Mouse (Mus musculus): ENCODE data around the gene Tmem177. TPM values are rescaled to one million over a fixed set of nuclear protein-coding genes. Genes with fewer than 3 reads are reported as not detected.
A peak's percentile ranks its signal among the peaks of the same experiment; 100 is the strongest.

Tmem177 gene
- polyA plus RNA-seq (2012; ENCODE audit: insufficient read depth, insufficient read length, missing spikeins): 10.0 and 10.7 TPM in 2 replicates

DNA sequence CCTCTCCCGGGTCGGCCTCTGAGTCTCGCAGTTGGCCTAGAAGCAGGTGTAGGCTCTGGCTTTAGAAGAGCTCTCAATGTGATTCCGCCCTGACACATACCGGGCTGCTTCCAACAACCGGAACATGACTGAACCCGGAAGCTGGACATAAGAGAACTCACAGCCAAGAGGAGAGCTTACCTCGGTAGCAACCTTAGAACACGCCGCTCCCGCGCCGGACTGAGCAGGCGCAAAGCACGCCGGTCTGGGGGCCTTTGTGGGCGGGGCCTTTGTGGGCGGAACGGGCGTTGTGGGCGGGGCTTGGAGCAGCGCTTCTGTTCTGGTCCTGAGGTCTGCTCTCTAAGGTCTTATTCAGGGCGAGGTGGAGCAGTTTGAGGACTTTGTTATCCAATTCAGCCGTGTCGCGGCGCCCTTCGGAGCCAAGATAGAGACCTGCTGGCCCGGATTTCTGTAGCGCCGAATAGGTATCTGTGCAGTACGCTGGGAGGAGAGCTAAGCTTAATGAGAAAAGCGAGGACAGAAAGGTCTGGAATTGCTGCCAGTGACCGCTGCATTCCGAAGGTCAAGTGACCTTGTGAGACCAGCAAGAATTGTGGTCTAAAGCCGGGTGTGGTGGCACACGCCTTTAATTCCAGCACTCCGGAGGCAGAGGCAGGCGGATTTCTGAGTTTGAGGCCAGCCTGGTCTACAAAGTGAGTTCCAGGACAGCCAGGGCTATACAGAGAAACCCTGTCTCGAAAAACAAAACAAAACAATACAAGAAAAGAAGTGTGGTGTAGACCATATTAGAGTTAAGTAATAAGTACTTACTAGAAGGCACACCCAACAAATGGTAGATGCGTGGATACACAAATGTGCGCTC is at the start of gene Tmem177:
Tmem177 (minus strand) TSS at position 256 of the 862 bp plus-strand sequence.
- H3K4me1 ChIP-seq (ENCODE audit: control insufficient read depth, insufficient read depth, insufficient read length, low read length): peaks cover 3% of the 10 kb centered on the region; the same call in 1 of the 2 replicates
- H3K27ac ChIP-seq (replicated peaks; ENCODE audit: low read depth, low read length): peak within 1 kb of the TSS; percentile 55
- peak within 1 kb of the TSS; percentile 89 for H3K4me3 ChIP-seq (ENCODE audit: insufficient read depth, low read depth, low read length)

DNA sequence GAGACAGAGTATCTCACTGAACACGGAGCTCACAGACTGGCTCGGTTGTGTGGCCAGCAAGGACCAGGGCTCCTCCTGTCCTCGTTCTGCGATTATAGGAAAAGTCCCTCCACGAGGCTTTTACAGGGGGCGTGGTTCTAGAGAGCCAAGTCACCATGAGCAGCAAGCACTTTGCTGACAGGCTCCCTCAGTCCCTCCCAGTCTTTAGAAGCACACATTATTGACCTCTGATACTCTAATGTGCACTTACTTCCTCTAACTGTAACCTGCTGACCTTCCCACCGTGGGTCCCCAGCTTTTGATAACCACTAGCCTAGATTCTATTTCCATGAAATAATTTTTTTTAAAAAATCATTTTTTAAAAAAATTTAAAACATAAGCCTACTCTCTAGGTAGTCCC is 46.9 kb upstream of the Tmem177 start:
- Histone ChIP-seq H3K27ac (replicated peaks; ENCODE audit: low read depth, low read length) (no peak overlapping the region), H3K4me3 (ENCODE audit: insufficient read depth, low read depth, low read length) (no peak overlapping the region), H3K4me1 (ENCODE audit: control insufficient read depth, insufficient read depth, insufficient read length, low read length) (no peaks in the 10 kb centered on the region)

DNA sequence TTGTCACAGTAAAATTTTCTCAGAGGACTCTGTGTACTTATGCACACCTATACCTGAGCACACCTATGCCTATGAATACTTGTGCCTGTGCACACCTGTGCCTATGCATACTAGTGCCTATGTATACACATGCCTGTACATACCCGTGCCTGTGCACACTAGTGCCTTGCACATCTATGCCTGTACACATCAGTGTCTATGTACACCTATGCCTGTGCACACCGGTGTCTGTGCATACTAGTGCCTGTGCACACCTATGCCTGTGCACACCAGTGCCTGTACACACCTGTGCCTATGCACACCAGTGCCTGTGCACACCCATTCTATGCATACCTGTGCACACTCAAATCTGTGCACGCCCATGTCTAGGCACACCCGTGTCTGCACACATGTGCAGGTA is 46.5 kb upstream of the Tmem177 start:
- H3K4me3 ChIP-seq (ENCODE audit: insufficient read depth, low read depth, low read length): no peak overlapping the region
- H3K27ac ChIP-seq (replicated peaks; ENCODE audit: low read depth, low read length): no peak overlapping the region
- H3K4me1 ChIP-seq (ENCODE audit: control insufficient read depth, insufficient read depth, insufficient read length, low read length): no peaks in the 10 kb centered on the region

GRCm38 (mm10) chr1:119957716-119958222 is 44.8 kb upstream of the Tmem177 start:
- no peak overlapping the region for H3K27ac ChIP-seq (replicated peaks; ENCODE audit: low read depth, low read length)
- H3K4me1 ChIP-seq (ENCODE audit: control insufficient read depth, insufficient read depth, insufficient read length, low read length): no peaks in the 10 kb centered on the region
- no peak overlapping the region for H3K4me3 ChIP-seq (ENCODE audit: insufficient read depth, low read depth, low read length)

DNA sequence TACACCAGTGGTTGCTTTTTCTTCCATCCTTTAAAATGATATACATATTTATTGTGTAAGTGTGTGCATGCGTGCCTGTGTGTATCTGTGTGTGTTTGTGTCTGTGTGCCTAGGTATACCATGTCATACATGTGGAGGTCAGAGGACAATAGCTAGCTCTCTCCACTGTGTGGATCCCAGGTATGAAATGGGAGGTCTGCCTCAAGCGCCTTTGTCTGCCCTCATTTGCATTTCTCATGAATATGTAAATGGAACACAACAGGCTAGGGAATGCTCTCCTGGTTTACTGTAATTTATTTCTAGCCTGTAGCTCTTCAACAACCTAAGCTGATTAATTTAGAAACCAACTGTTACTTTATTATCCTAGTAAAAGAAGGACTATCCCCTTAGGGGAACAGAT is 41.7 kb upstream of the Tmem177 start:
- Histone ChIP-seq H3K4me3 (ENCODE audit: insufficient read depth, low read depth, low read length) (no peak overlapping the region), H3K27ac (replicated peaks; ENCODE audit: low read depth, low read length) (no peak overlapping the region), H3K4me1 (ENCODE audit: control insufficient read depth, insufficient read depth, insufficient read length, low read length) (no peaks in the 10 kb centered on the region)

GRCm38 (mm10) chr1:119953456-119953855 is 40.4 kb upstream of the Tmem177 start:
- no peak overlapping the region for H3K27ac ChIP-seq (replicated peaks; ENCODE audit: low read depth, low read length)
- H3K4me1 ChIP-seq (ENCODE audit: control insufficient read depth, insufficient read depth, insufficient read length, low read length): no peaks in the 10 kb centered on the region

GRCm38 (mm10) chr1:119950086-119950485 is 37.1 kb upstream of the Tmem177 start:
- no peak overlapping the region for H3K4me3 ChIP-seq (ENCODE audit: insufficient read depth, low read depth, low read length)
- no peak overlapping the region for H3K27ac ChIP-seq (replicated peaks; ENCODE audit: low read depth, low read length)
- no peaks in the 10 kb centered on the region for H3K4me1 ChIP-seq (ENCODE audit: control insufficient read depth, insufficient read depth, insufficient read length, low read length)

More at GRCm38 (mm10) chr1:119953456-119953855, 40.4 kb upstream of the Tmem177 start:
- H3K4me3 ChIP-seq (ENCODE audit: insufficient read depth, low read depth, low read length): no peak overlapping the region

- Histone ChIP-seq H3K4me3 (ENCODE audit: insufficient read depth, low read depth, low read length) (no peak overlapping the region), H3K27ac (replicated peaks; ENCODE audit: low read depth, low read length) (no peak overlapping the region), H3K4me1 (ENCODE audit: control insufficient read depth, insufficient read depth, insufficient read length, low read length) (no peaks in the 10 kb centered on the region)
These were observed 23.9 kb upstream of the Tmem177 start for GRCm38 (mm10) chr1:119936861-119937260.

- H3K4me3 ChIP-seq (ENCODE audit: insufficient read depth, low read depth, low read length): no peak overlapping the region
- H3K4me1 ChIP-seq (ENCODE audit: control insufficient read depth, insufficient read depth, insufficient read length, low read length): no peaks in the 10 kb centered on the region
- H3K27ac ChIP-seq (replicated peaks; ENCODE audit: low read depth, low read length): no peak overlapping the region
These were observed 18.6 kb upstream of the Tmem177 start for GRCm38 (mm10) chr1:119931421-119932150.

DNA sequence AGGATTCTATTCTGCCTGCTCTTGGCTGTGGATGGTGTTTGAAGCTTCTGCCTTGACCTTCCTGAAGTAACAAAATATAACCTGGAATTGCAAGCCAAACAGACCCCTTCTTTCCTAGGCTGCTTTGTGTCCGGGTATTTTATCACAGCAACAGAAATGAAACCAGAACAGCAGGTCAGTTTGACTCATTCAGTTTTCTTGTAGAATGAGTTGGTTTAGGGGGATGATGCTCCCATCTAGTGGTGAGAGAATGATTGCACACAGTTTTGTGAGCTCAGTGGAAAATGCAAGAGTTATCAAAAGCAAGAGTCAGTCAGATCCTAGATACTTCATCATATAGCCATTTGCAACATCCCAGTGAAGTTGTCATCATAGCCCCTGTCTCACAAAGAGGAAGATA is 16.7 kb upstream of the Tmem177 start:
- no peak overlapping the region for H3K27ac ChIP-seq (replicated peaks; ENCODE audit: low read depth, low read length)
- H3K4me3 ChIP-seq (ENCODE audit: insufficient read depth, low read depth, low read length): no peak overlapping the region
- H3K4me1 ChIP-seq (ENCODE audit: control insufficient read depth, insufficient read depth, insufficient read length, low read length): no peaks in the 10 kb centered on the region

DNA sequence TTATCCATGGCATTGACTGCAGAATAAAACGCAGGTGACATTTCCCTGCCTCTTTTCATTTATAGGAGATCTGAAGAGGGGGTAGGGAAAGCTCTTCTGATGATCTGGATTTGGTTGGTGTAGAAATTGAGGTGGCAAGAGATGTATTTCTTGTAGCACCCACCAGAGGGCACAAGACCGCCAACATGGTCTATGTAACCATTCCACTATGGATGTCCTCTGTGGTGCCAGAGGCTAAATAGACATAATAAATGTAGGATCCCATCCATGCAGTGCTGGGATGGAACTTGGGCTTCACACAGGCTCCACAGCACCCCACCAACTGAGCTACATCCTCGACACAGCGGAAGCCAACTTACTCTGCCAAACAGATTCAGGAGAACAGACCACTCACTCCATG is 6.3 kb upstream of the Tmem177 start:
- H3K4me3 ChIP-seq (ENCODE audit: insufficient read depth, low read depth, low read length): no peak overlapping the region
- H3K4me1 ChIP-seq (ENCODE audit: control insufficient read depth, insufficient read depth, insufficient read length, low read length): no peaks in the 10 kb centered on the region
- H3K27ac ChIP-seq (replicated peaks; ENCODE audit: low read depth, low read length): no peak overlapping the region

DNA sequence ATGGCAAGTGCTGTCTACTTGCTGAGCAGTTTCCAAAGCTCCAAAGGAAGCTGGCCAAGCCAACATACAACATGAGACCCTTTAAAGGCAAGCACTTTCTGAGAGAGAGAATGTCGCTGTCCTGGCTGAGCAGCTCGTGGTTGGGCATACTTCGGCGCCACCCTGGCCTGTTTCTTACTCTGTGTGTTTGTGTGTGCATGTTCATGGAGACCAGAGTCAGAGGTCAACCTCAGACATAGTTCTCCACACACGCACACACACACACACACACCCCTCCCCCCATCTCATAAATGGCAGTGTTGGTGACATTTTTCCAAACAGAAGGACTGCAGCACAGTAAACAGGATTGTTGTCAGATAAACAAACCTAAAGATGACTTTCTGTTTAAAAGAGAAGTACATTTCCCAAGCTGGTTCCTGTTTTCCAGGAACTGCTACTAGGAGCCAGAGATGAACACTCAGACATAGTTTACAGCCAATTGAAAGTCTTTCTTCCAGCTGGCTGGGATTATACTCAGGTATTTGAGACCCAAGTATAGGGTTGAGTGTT is 3.9 kb upstream of the Tmem177 start:
- Histone ChIP-seq H3K4me3 (ENCODE audit: insufficient read depth, low read depth, low read length) (no peak overlapping the region), H3K27ac (replicated peaks; ENCODE audit: low read depth, low read length) (no peak overlapping the region), H3K4me1 (ENCODE audit: control insufficient read depth, insufficient read depth, insufficient read length, low read length) (peaks cover 3% of the 10 kb centered on the region; the same call in 1 of the 2 replicates)

GRCm38 (mm10) chr1:119907206-119907748 is 5.7 kb downstream of the Tmem177 start:
- peaks cover 6% of the 10 kb centered on the region for H3K4me1 ChIP-seq (ENCODE audit: control insufficient read depth, insufficient read depth, insufficient read length, low read length)
- no peak overlapping the region for H3K4me3 ChIP-seq (ENCODE audit: insufficient read depth, low read depth, low read length)
- H3K27ac ChIP-seq (replicated peaks; ENCODE audit: low read depth, low read length): peak overlapping the region; percentile 29; the same call in 1 of the 2 replicates

- H3K4me1 ChIP-seq (ENCODE audit: control insufficient read depth, insufficient read depth, insufficient read length, low read length): peaks cover 7% of the 10 kb centered on the region
- H3K27ac ChIP-seq (replicated peaks; ENCODE audit: low read depth, low read length): no peak overlapping the region
- H3K4me3 ChIP-seq (ENCODE audit: insufficient read depth, low read depth, low read length): no peak overlapping the region
These were observed 9.8 kb downstream of the Tmem177 start for GRCm38 (mm10) chr1:119903231-119903620.
